Mouse (Mus musculus): ENCODE measurements around the gene Kcnk18.

The Kcnk18 gene

DNA sequence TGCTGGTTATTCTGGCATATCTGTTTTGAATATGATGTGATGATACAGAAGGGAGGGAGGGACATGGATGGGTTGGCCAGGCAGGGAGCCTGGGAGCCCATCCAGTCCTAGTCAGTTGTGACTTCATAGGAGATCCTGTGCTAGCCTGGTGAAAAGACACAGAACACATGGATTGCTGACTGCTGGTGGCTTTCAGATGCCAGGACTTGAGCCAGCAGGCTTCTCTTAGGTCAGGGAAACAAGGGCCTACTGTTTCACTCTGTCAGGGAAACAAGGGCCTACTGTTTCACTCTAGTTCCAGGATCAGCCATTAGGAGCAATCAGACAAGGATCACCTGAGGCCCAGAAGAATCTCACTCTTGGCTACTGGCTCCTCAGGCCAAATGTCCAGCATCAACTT, 61.8 kb downstream of the Kcnk18 start:
- in situ Hi-C loops (cut with MseI, MboI): no loop called here

DNA sequence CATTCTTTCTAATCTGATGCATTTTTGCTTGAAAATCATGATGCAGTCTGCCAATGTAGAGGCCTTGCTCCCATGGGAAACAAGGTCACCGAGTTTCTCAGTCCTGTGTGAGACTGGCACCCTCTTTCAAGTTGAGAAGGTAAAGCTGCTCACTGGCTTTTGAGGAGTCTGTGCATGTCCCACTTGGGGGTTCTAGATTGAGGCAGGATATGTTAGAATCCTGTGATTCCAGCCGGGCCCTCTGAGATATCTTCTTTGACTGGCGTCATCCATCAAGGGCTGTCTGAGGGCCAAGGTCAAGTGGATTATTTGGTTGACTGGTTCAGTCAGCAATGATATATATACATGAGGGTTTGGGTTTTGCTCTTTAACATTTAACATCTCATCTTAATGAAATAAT, 63.0 kb downstream of the Kcnk18 start:
- in situ Hi-C loops (cut with MseI, MboI): no loop called here

Data from mouse trophoblast stem cell (cell line).